Mouse (Mus musculus): ENCODE measurements around the gene S100a10. TPM values are rescaled to one million over a fixed set of nuclear protein-coding genes. Genes with fewer than 3 reads are reported as not detected.

S100a10 gene
- polyA plus RNA-seq (2012; fragmentation: generic; extraction: Trizol) = 1,000 to 10,000 TPM; 1,491 to 2,157 TPM

GRCm38 (mm10) chr3:93554981-93555877, at the start of gene S100a10:
Gene S100a10, plus strand, starts transcription at chr3:93555080.

GRCm38 (mm10) chr3:93520330-93521193, 34.3 kb upstream of the S100a10 start, which contains the start of gene S100a11:
Gene S100a11, plus strand, starts transcription at chr3:93520488.

Other genes with a start within 250 kb of the S100a10 start
- gene Hrnr, start 235.3 kb upstream of the S100a10 start, polyA plus RNA-seq (2012; fragmentation: generic; extraction: Trizol) = under 1 TPM in 1 of 2 experiments, not detected in 1; under 0.01 TPM
- gene Rptn, start 161.4 kb upstream of the S100a10 start, polyA plus RNA-seq (2012; fragmentation: generic; extraction: Trizol) = not detected
- gene Tchh, start 112.8 kb upstream of the S100a10 start, polyA plus RNA-seq (2012; fragmentation: generic; extraction: Trizol) = not detected
- not detected for gene Tchhl1, start 86.3 kb upstream of the S100a10 start, polyA plus RNA-seq (2012; fragmentation: generic; extraction: Trizol)
- 1,000 to 10,000 TPM; 3,743 to 4,429 TPM for gene S100a11, start 34.6 kb upstream of the S100a10 start, polyA plus RNA-seq (2012; fragmentation: generic; extraction: Trizol)
- gene Tdpoz2, start 97.6 kb downstream of the S100a10 start, polyA plus RNA-seq (2012; fragmentation: generic; extraction: Trizol) = not detected
- gene Tdpoz1, start 121.2 kb downstream of the S100a10 start, polyA plus RNA-seq (2012; fragmentation: generic; extraction: Trizol) = not detected
- gene Gm37596, start 138.0 kb downstream of the S100a10 start, polyA plus RNA-seq (2012; fragmentation: generic; extraction: Trizol) = not detected
- not detected for gene Gm5773, start 217.9 kb downstream of the S100a10 start, polyA plus RNA-seq (2012; fragmentation: generic; extraction: Trizol)
- gene Tdpoz4, start 241.3 kb downstream of the S100a10 start, polyA plus RNA-seq (2012; fragmentation: generic; extraction: Trizol) = not detected

Data from C3H10T1/2 (cell line).